Mouse (Mus musculus): ENCODE measurements at regions not wholly inside any gene's neighbourhood (a gene's known extent, or its start where the extent isn't known, plus 50 kb on each side); places are given as distances from the start of the nearest gene placed in this dataset.

GRCm38 (mm10) chr1:127152840-127153239, 52.0 kb upstream of the Mgat5 start:
- Histone ChIP-seq H3K27ac (ENCODE audit: low read depth, low read length) (no peak overlapping the region), H3K36me3 (ENCODE audit: control insufficient read depth, insufficient read depth) (no peaks in the 10 kb centered on the region), H3K4me2 (replicated peaks; ENCODE audit: low read depth) (no peak overlapping the region), H3K4me3 (ENCODE audit: low read depth, low read length) (no peak overlapping the region), H3K9me3 (ENCODE audit: control insufficient read depth) (no peaks in the 10 kb centered on the region), H3K9ac (ENCODE audit: low read depth, low read length) (no peak overlapping the region), H3K4me1 (replicated peaks; ENCODE audit: control insufficient read depth, insufficient read depth, low read length) (no peaks in the 10 kb centered on the region), H3K27me3 (replicated peaks; ENCODE audit: control insufficient read depth, insufficient read depth, low read length) (no peaks in the 10 kb centered on the region)
- TF ChIP-seq CTCF (IDR thresholded peaks at IDR 0.05; ENCODE audit: low read depth): no peak
- no peak for ATAC-seq
- 65% methylated on average over 6 of the region's 6 CpGs for WGBS

GRCm38 (mm10) chr1:127135521-127135920, 69.3 kb upstream of the Mgat5 start:
- ATAC-seq: no peak
- Histone ChIP-seq H3K9me3 (ENCODE audit: control insufficient read depth) (no peaks in the 10 kb centered on the region), H3K27me3 (replicated peaks; ENCODE audit: control insufficient read depth, insufficient read depth, low read length) (no peaks in the 10 kb centered on the region), H3K4me2 (replicated peaks; ENCODE audit: low read depth) (no peak overlapping the region), H3K36me3 (ENCODE audit: control insufficient read depth, insufficient read depth) (no peaks in the 10 kb centered on the region), H3K4me1 (replicated peaks; ENCODE audit: control insufficient read depth, insufficient read depth, low read length) (no peaks in the 10 kb centered on the region), H3K27ac (ENCODE audit: low read depth, low read length) (no peak overlapping the region), H3K9ac (ENCODE audit: low read depth, low read length) (no peak overlapping the region), H3K4me3 (ENCODE audit: low read depth, low read length) (no peak overlapping the region)
- 81% methylated on average over 4 of the region's 4 CpGs for WGBS
- no peak for TF ChIP-seq CTCF (IDR thresholded peaks at IDR 0.05; ENCODE audit: low read depth)

- WGBS: 40% methylated on average over 5 of the region's 5 CpGs
- H3K27ac ChIP-seq (ENCODE audit: low read depth, low read length): no peak overlapping the region
- no peak overlapping the region for H3K4me3 ChIP-seq (ENCODE audit: low read depth, low read length)
- H3K36me3 ChIP-seq (ENCODE audit: control insufficient read depth, insufficient read depth): no peaks in the 10 kb centered on the region
- ATAC-seq: no peak
- no peaks in the 10 kb centered on the region for H3K4me1 ChIP-seq (replicated peaks; ENCODE audit: control insufficient read depth, insufficient read depth, low read length)
- H3K4me2 ChIP-seq (replicated peaks; ENCODE audit: low read depth): no peak overlapping the region
- no peak for TF ChIP-seq CTCF (IDR thresholded peaks at IDR 0.05; ENCODE audit: low read depth)
- no peak overlapping the region for H3K9ac ChIP-seq (ENCODE audit: low read depth, low read length)
- H3K9me3 ChIP-seq (ENCODE audit: control insufficient read depth): no peaks in the 10 kb centered on the region
- no peaks in the 10 kb centered on the region for H3K27me3 ChIP-seq (replicated peaks; ENCODE audit: control insufficient read depth, insufficient read depth, low read length)
Measured at GRCm38 (mm10) chr1:127131871-127132270, 72.9 kb upstream of the Mgat5 start.

DNA sequence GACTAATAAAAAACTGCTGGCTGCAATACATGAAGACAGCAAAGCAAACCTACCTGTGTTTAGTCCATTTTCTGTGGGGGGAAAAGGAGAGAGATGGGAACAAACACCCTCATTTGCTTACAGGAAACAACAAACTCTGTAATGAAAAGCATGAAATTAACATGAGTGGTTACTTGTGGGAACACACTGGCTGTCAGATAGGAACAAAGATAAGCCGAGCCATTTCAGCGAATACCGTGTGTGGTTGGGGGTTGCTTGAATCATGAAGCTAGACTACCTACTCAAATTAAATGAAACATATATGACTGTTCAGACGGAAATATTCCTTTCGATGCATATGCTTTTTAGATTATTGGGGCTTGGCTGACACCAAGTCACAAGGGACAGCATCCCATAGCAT, 80.0 kb upstream of the Mgat5 start:
- no peaks in the 10 kb centered on the region for H3K4me1 ChIP-seq (replicated peaks; ENCODE audit: control insufficient read depth, insufficient read depth, low read length)
- WGBS: 93% methylated on average over 5 of the region's 5 CpGs
- H3K4me2 ChIP-seq (replicated peaks; ENCODE audit: low read depth): no peak overlapping the region
- no peaks in the 10 kb centered on the region for H3K9me3 ChIP-seq (ENCODE audit: control insufficient read depth)
- H3K36me3 ChIP-seq (ENCODE audit: control insufficient read depth, insufficient read depth): no peaks in the 10 kb centered on the region
- ATAC-seq: no peak
- H3K9ac ChIP-seq (ENCODE audit: low read depth, low read length): no peak overlapping the region
- no peaks in the 10 kb centered on the region for H3K27me3 ChIP-seq (replicated peaks; ENCODE audit: control insufficient read depth, insufficient read depth, low read length)
- H3K4me3 ChIP-seq (ENCODE audit: low read depth, low read length): no peak overlapping the region
- H3K27ac ChIP-seq (ENCODE audit: low read depth, low read length): no peak overlapping the region
- TF ChIP-seq CTCF (IDR thresholded peaks at IDR 0.05; ENCODE audit: low read depth): no peak

DNA sequence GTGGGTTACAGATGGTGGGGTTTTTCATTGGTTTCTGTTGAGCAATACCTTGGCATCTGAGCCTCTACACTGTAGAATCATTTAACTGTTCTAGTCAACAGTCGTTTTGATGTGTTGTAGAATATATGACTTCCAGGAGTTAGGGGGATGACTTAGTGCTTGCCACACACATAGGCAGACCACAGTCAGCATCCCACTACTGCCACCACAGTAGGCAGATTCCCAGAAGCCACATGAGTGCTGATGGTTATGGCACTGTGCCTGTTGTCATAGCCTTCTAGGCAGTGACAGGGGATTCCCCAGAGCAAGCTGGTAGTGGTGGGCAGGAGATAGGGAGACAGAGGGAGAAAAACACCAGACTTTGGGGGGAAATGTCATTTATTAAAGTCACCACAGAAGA, 86.8 kb upstream of the Mgat5 start:
- H3K4me2 ChIP-seq (replicated peaks; ENCODE audit: low read depth): no peak overlapping the region
- H3K9ac ChIP-seq (ENCODE audit: low read depth, low read length): no peak overlapping the region
- no peaks in the 10 kb centered on the region for H3K27me3 ChIP-seq (replicated peaks; ENCODE audit: control insufficient read depth, insufficient read depth, low read length)
- H3K4me1 ChIP-seq (replicated peaks; ENCODE audit: control insufficient read depth, insufficient read depth, low read length): no peaks in the 10 kb centered on the region
- ATAC-seq: no peak
- H3K4me3 ChIP-seq (ENCODE audit: low read depth, low read length): no peak overlapping the region
- TF ChIP-seq CTCF (IDR thresholded peaks at IDR 0.05; ENCODE audit: low read depth): no peak
- no peaks in the 10 kb centered on the region for H3K9me3 ChIP-seq (ENCODE audit: control insufficient read depth)
- H3K27ac ChIP-seq (ENCODE audit: low read depth, low read length): no peak overlapping the region
- H3K36me3 ChIP-seq (ENCODE audit: control insufficient read depth, insufficient read depth): no peaks in the 10 kb centered on the region
- 78% methylated on average over 1 of the region's 1 CpGs for WGBS

GRCm38 (mm10) chr1:127107485-127107884, 97.3 kb upstream of the Mgat5 start:
- Histone ChIP-seq H3K27ac (ENCODE audit: low read depth, low read length) (no peak overlapping the region), H3K9ac (ENCODE audit: low read depth, low read length) (no peak overlapping the region), H3K36me3 (ENCODE audit: control insufficient read depth, insufficient read depth) (no peaks in the 10 kb centered on the region), H3K27me3 (replicated peaks; ENCODE audit: control insufficient read depth, insufficient read depth, low read length) (no peaks in the 10 kb centered on the region), H3K4me1 (replicated peaks; ENCODE audit: control insufficient read depth, insufficient read depth, low read length) (no peaks in the 10 kb centered on the region), H3K4me2 (replicated peaks; ENCODE audit: low read depth) (no peak overlapping the region), H3K9me3 (ENCODE audit: control insufficient read depth) (no peaks in the 10 kb centered on the region), H3K4me3 (ENCODE audit: low read depth, low read length) (no peak overlapping the region)
- WGBS: 74% methylated on average over 5 of the region's 5 CpGs
- no peak for ATAC-seq
- TF ChIP-seq CTCF (IDR thresholded peaks at IDR 0.05; ENCODE audit: low read depth): no peak

DNA sequence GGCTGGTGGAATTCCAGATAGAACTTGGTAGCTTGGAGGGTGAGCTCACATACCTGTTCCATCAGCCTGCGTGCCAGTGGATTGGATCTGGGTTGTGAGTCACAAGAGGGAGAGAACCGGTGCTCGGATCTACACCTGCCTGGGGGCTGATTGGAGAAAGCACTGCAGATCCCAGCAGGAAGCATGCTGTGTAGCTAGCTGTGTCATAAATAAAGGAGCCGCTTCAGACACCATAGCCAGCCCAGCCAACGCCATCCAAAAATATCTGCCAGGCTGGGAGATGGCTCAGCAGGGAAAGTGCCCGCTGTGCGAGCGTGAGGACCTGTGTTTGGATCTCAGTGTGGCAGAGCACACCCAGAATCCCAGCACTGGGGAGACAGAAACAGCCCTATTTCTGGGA, 99.0 kb upstream of the Mgat5 start:
- Histone ChIP-seq H3K9me3 (ENCODE audit: control insufficient read depth) (no peaks in the 10 kb centered on the region), H3K4me2 (replicated peaks; ENCODE audit: low read depth) (no peak overlapping the region), H3K27me3 (replicated peaks; ENCODE audit: control insufficient read depth, insufficient read depth, low read length) (no peaks in the 10 kb centered on the region), H3K4me1 (replicated peaks; ENCODE audit: control insufficient read depth, insufficient read depth, low read length) (no peaks in the 10 kb centered on the region), H3K27ac (ENCODE audit: low read depth, low read length) (no peak overlapping the region), H3K36me3 (ENCODE audit: control insufficient read depth, insufficient read depth) (no peaks in the 10 kb centered on the region), H3K9ac (ENCODE audit: low read depth, low read length) (no peak overlapping the region), H3K4me3 (ENCODE audit: low read depth, low read length) (no peak overlapping the region)
- 79% methylated on average over 8 of the region's 8 CpGs for WGBS
- no peak for ATAC-seq
- TF ChIP-seq CTCF (IDR thresholded peaks at IDR 0.05; ENCODE audit: low read depth): no peak

All from intestine, postnatal 0 days (tissue).